Comparison of ENCODE assay signal across 7 mouse cellular contexts in genomic region chr3:35933405-35933777, GRCm38 (mm10). TPM values are rescaled to one million over a fixed set of nuclear protein-coding genes. Genes with fewer than 3 reads are reported as not detected.
DNase-seq lines count a peak whose midpoint lies in the region; ATAC-seq and TF ChIP-seq lines count a peak whose summit lies in the region.

No protein-coding gene starts in this region.

- no peak for TF ChIP-seq CTCF in bone marrow macrophage, adult 2 months (IDR thresholded peaks at IDR 0.05; ENCODE audit: low read depth, low read length)
- TF ChIP-seq CTCF in kidney, postnatal 0 days (IDR thresholded peaks at IDR 0.05; ENCODE audit: low read depth) = no peak

- H3K4me2 ChIP-seq in forebrain, embryonic 13.5 days = peak overlapping the region; percentile 87
- H3K4me2 ChIP-seq in kidney, postnatal 0 days (ENCODE audit: low read length) = peak overlapping the region; percentile 86

- H3K79me2 ChIP-seq in macrophage (ENCODE audit: inconsistent target) = peaks cover 67% of the 10 kb centered on the region

- H3K4me3 ChIP-seq in bone marrow macrophage, adult 2 months (ENCODE audit: insufficient read depth, low read length) = peak overlapping the region; percentile 76
- H3K4me3 ChIP-seq in forebrain, embryonic 13.5 days = peak overlapping the region; percentile 90
- peak overlapping the region; percentile 90 for H3K4me3 ChIP-seq in kidney, postnatal 0 days (replicated peaks; ENCODE audit: low read depth, low read length)
- H3K4me3 ChIP-seq in macrophage (ENCODE audit: inconsistent target) = peak overlapping the region; percentile 69

- no peaks in the 10 kb centered on the region for H3K36me3 ChIP-seq in forebrain, embryonic 13.5 days (ENCODE audit: poor library complexity, severe bottlenecking)
- H3K36me3 ChIP-seq in kidney, postnatal 0 days (ENCODE audit: insufficient read depth, low read length) = no peaks in the 10 kb centered on the region
- H3K36me3 ChIP-seq in macrophage (ENCODE audit: inconsistent target) = no peaks in the 10 kb centered on the region

- H3K9me3 ChIP-seq in forebrain, embryonic 13.5 days (replicated peaks) = no peaks in the 10 kb centered on the region
- H3K9me3 ChIP-seq in kidney, postnatal 0 days (replicated peaks; ENCODE audit: low read length) = no peaks in the 10 kb centered on the region

- peak overlapping the region; percentile 20 for H3K27ac ChIP-seq in bone marrow macrophage, adult 2 months (ENCODE audit: insufficient read depth, low read depth, low read length)
- H3K27ac ChIP-seq in forebrain, embryonic 13.5 days = peak overlapping the region; percentile 91
- H3K27ac ChIP-seq in kidney, postnatal 0 days = peak overlapping the region; percentile 97
- H3K27ac ChIP-seq in macrophage = peak overlapping the region; percentile 27; the same call in 1 of the 2 replicates

- TF ChIP-seq POLR2A in bone marrow macrophage, adult 2 months (IDR thresholded peaks at IDR 0.05; ENCODE audit: borderline replicate concordance, low read depth, low read length) = no peak

- under 1% methylated on average over 14 of the region's 14 CpGs for WGBS in forebrain, embryonic 13.5 days
- WGBS in kidney, postnatal 0 days = under 1% methylated on average over 14 of the region's 14 CpGs
- WGBS in macrophage (ENCODE audit: missing documents) = 1% methylated on average over 14 of the region's 14 CpGs

- peaks cover 13% of the 10 kb centered on the region for H3K4me1 ChIP-seq in bone marrow macrophage, adult 2 months (ENCODE audit: control insufficient read depth, insufficient read depth, low read length)
- H3K4me1 ChIP-seq in forebrain, embryonic 13.5 days = peaks cover 32% of the 10 kb centered on the region
- H3K4me1 ChIP-seq in kidney, postnatal 0 days (replicated peaks; ENCODE audit: insufficient read depth, low read length) = peaks cover 4% of the 10 kb centered on the region; the same call in 1 of the 2 replicates

- ATAC-seq in forebrain, embryonic 13.5 days = peak; percentile 59
- ATAC-seq in kidney, postnatal 0 days (replicated peaks; ENCODE audit: low FRiP score, low read depth) = no peak; the same call in 1 of the 2 replicates

- peak; percentile 16 for DNase-seq in urinary bladder, postnatal 25 days (ENCODE audit: low spot score)
- DNase-seq in urinary bladder, adult 2 months (ENCODE audit: low spot score) = no peak
- peak; percentile 73 for DNase-seq in kidney, postnatal 0 days (ENCODE audit: low spot score)
- DNase-seq in spleen, postnatal 4 days (ENCODE audit: low spot score in 2 of 2) = peak; percentile 48 to 72

- H3K9ac ChIP-seq in forebrain, embryonic 13.5 days = peak overlapping the region; percentile 98
- H3K9ac ChIP-seq in kidney, postnatal 0 days (ENCODE audit: low read depth, low read length) = peak overlapping the region; percentile 99

- no peaks in the 10 kb centered on the region for H3K27me3 ChIP-seq in forebrain, embryonic 13.5 days
- no peaks in the 10 kb centered on the region for H3K27me3 ChIP-seq in kidney, postnatal 0 days (ENCODE audit: insufficient read depth, low read length)

RNA-seq across cellular contexts. Expression of gene Dcun1d1, which starts 3.9 kb away (rescaled TPM):
- 32.4 and 39.5 TPM in 2 replicates for polyA plus RNA-seq in urinary bladder, adult 2 months (2012; rRNA removed)
- polyA plus RNA-seq in bone marrow macrophage, adult 2 months (2012; ENCODE audit: insufficient read depth, insufficient read length, missing spikeins) = 37.9 and 49.4 TPM in 2 replicates
- polyA plus RNA-seq in forebrain, embryonic 13.5 days (2015; fragmentation: Nextera tagmentation; extraction: Ambion mirVana) = 114 and 127 TPM in 2 replicates
- polyA plus RNA-seq in kidney, postnatal 0 days (2015; fragmentation: Nextera tagmentation; extraction: Ambion mirVana) = 94.9 and 102 TPM in 2 replicates
- total RNA-seq in macrophage (2018; cell fraction: chromatin; rRNA removed) = 100 to 1,000 TPM in 2 of 26 experiments, 10 to 100 TPM in 24; 34.1 to 104 (median 64.0) TPM
- total RNA-seq in macrophage (2018; cell fraction: cytosol; rRNA removed) = 10 to 100 TPM; 47.9 to 74.3 (median 54.3) TPM
- 10 to 100 TPM; 25.3 to 87.9 (median 45.3) TPM for total RNA-seq in macrophage (2018; cell fraction: nucleus; rRNA removed)
- 47.2 to 106 TPM (median 58.1 TPM) in 3 replicates for polyA plus RNA-seq in macrophage (2018)

Comparison
In these comparisons a context has a peak if more than half of its experiments do, and no peak if none do; other contexts are left out.
1. H3K27ac ChIP-seq: peak in every context shown above with its lines; median percentile 97 in kidney, postnatal 0 days; 91 in forebrain, embryonic 13.5 days; 27 in macrophage; 20 in bone marrow macrophage, adult 2 months.